Mouse (Mus musculus) lung, adult 2 months (tissue): ENCODE data around the gene Islr.

Experiments
- CTCF ChIP-seq: fragments of 200-500 bp; IDR thresholded peaks from 2 replicates; pipeline ENCODE4 v1.5.1; 2011; ENCODE audit warnings: mild to moderate bottlenecking, low read length, control low read depth; ENCODE audit not compliant: insufficient read depth
- POLR2A ChIP-seq: fragments of 200-500 bp; IDR thresholded peaks from 2 replicates; pipeline ENCODE4 v1.6.1; 2011; ENCODE audit warnings: low read depth, mild to moderate bottlenecking, control low read depth, low read length, borderline replicate concordance; ENCODE audit errors: extremely low read depth

- TF ChIP-seq POLR2A (no peak), CTCF (no peak)
Observed at GRCm38 (mm10) chr9:58112866-58113278, 91.2 kb downstream of the Islr start.
